Mouse (Mus musculus) heart, embryonic 16.5 days (tissue): Measurements from ENCODE around the gene Sdhaf3. TPM values are rescaled to one million over a fixed set of nuclear protein-coding genes. Genes with fewer than 3 reads are reported as not detected.

ENCODE experiments used
- ATAC-seq: fragments of 200-750 bp; cut with Nextera tagmentation; replicated peaks from 2 replicates; pipeline ENCODE4 v1.8.0; 2017; ENCODE audit warnings: moderate number of reproducible peaks; ENCODE audit not compliant: insufficient read depth, low FRiP score; ENCODE audit errors: extremely low read depth
- H3K27ac ChIP-seq: fragments of 300-500 bp; sonication (generic); 2 replicates; pipeline ENCODE4 v1.5.1; 2014; ENCODE audit warnings: mild to moderate bottlenecking, low read length, control low read depth, moderate library complexity
- H3K27me3 ChIP-seq: fragments of 300-500 bp; sonication (generic); 2 replicates; pipeline ENCODE4 v1.6.1; 2014; ENCODE audit warnings: low read length, mixed read lengths; ENCODE audit not compliant: control insufficient read depth, insufficient read depth
- H3K36me3 ChIP-seq: fragments of 300-500 bp; sonication (generic); 2 replicates; pipeline ENCODE4 v1.6.1; 2014; ENCODE audit not compliant: control insufficient read depth, insufficient read depth
- H3K4me1 ChIP-seq: fragments of 300-500 bp; sonication (generic); 2 replicates; pipeline ENCODE4 v1.6.1; 2014; ENCODE audit warnings: low read length, mixed read lengths; ENCODE audit not compliant: control insufficient read depth, insufficient read depth
- H3K4me2 ChIP-seq: fragments of 300-500 bp; sonication (generic); 2 replicates; pipeline ENCODE4 v1.6.1; 2014; ENCODE audit warnings: low read depth, mild to moderate bottlenecking, control low read depth, low read length
- H3K4me3 ChIP-seq: fragments of 300-500 bp; sonication (generic); 2 replicates; pipeline ENCODE4 v1.5.1; 2014; ENCODE audit warnings: mild to moderate bottlenecking, control low read depth, low read length
- H3K9ac ChIP-seq: fragments of 300-500 bp; sonication (generic); 2 replicates; pipeline ENCODE4 v1.6.1; 2014; ENCODE audit warnings: low read length, control low read depth
- H3K9me3 ChIP-seq: fragments of 300-500 bp; sonication (generic); replicated peaks from 2 replicates; pipeline ENCODE4 v1.6.1; 2016; ENCODE audit warnings: low read length; ENCODE audit not compliant: control insufficient read depth
- WGBS: fragments of 180-500 bp; shearing (Covaris S2); extraction: QIAGEN DNeasy Blood & Tissue Kit; methylation state at CpG from one replicate; pipeline ENCODE4 v1.1.7; 2014; 5-methylcytosine and 5-hydroxymethylcytosine counted together
- polyA plus RNA-seq: library from polyadenylated mRNA; unstranded; fragments of >200 nt; fragmentation: Nextera tagmentation; extraction: Ambion mirVana; gene quantifications from 2 replicates; pipeline ENCODE4 v1.2.1, GENCODE M21; 2015

Sdhaf3 gene
- polyA plus RNA-seq, 1 experiment from 2014 or later: 4.6 TPM

DNA sequence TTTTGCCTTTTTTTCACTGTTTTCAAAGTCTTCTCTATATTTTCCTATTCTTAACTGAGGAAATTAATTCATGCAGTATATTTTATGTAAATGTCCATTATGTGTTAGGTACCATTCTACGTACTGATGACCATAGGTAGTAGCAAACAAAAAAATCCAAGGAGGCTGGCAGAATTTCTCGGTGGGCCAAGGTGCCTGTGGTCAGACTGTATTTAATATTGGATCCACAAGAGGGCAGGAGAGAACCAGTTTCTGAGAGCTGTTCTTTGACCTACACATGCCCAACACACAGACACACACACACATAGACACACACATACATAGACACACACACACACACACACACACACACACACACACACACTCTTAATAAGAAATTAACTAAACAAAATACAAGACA is 48.2 kb downstream of the Sdhaf3 start:
- ATAC-seq: no peak
- 59% methylated on average over 2 of the region's 2 CpGs for WGBS
- H3K36me3 ChIP-seq: no peaks in the 10 kb centered on the region
- H3K4me1 ChIP-seq: no peaks in the 10 kb centered on the region
- no peaks in the 10 kb centered on the region for H3K27me3 ChIP-seq
- H3K4me3 ChIP-seq: no peak overlapping the region
- H3K4me2 ChIP-seq: no peak overlapping the region
- no peak overlapping the region for H3K27ac ChIP-seq
- H3K9me3 ChIP-seq: no peaks in the 10 kb centered on the region
- H3K9ac ChIP-seq: no peak overlapping the region

DNA sequence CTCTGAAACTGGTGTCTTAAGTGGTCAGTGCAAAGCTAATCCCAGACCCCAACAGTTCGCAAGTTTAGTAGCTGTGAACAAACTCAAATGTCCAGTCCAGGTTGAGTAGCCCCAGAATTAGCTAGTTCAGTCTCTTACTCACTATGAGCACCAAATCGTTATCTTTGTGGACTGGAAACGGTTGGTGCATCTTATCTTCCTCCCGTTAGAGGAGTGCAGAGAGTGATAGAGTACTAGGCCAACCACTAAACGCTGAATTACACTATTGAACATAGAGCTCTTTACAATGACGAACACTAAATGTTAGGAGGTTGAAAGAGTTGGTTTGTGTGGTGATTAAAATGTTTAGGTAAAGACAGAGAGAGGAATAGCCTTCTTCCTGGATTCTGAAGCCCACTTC is 82.3 kb downstream of the Sdhaf3 start:
- Histone ChIP-seq H3K27ac (no peak overlapping the region), H3K36me3 (no peaks in the 10 kb centered on the region; the same call in 1 of the 2 replicates), H3K9me3 (no peaks in the 10 kb centered on the region), H3K4me1 (no peaks in the 10 kb centered on the region), H3K4me2 (no peak overlapping the region), H3K27me3 (no peaks in the 10 kb centered on the region), H3K9ac (no peak overlapping the region), H3K4me3 (no peak overlapping the region)
- 65% methylated on average over 6 of the region's 6 CpGs for WGBS
- ATAC-seq: no peak

GRCm38 (mm10) chr6:7038835-7039234 is 83.0 kb downstream of the Sdhaf3 start:
- Histone ChIP-seq H3K9ac (no peak overlapping the region), H3K9me3 (no peaks in the 10 kb centered on the region), H3K4me2 (no peak overlapping the region), H3K27me3 (no peaks in the 10 kb centered on the region), H3K36me3 (no peaks in the 10 kb centered on the region; the same call in 1 of the 2 replicates), H3K4me1 (no peaks in the 10 kb centered on the region), H3K4me3 (no peak overlapping the region), H3K27ac (no peak overlapping the region)
- no peak for ATAC-seq
- 91% methylated on average over 5 of the region's 5 CpGs for WGBS

- no peak overlapping the region for H3K9ac ChIP-seq
- no peaks in the 10 kb centered on the region for H3K4me1 ChIP-seq
- H3K9me3 ChIP-seq: no peaks in the 10 kb centered on the region
- WGBS: 55% methylated on average over 1 of the region's 1 CpGs
- H3K27me3 ChIP-seq: no peaks in the 10 kb centered on the region
- no peak for ATAC-seq
- H3K27ac ChIP-seq: no peak overlapping the region
- no peak overlapping the region for H3K4me2 ChIP-seq
- no peaks in the 10 kb centered on the region; the same call in 1 of the 2 replicates for H3K36me3 ChIP-seq
- H3K4me3 ChIP-seq: no peak overlapping the region
Observed at GRCm38 (mm10) chr6:7041912-7042311, 86.1 kb downstream of the Sdhaf3 start.

DNA sequence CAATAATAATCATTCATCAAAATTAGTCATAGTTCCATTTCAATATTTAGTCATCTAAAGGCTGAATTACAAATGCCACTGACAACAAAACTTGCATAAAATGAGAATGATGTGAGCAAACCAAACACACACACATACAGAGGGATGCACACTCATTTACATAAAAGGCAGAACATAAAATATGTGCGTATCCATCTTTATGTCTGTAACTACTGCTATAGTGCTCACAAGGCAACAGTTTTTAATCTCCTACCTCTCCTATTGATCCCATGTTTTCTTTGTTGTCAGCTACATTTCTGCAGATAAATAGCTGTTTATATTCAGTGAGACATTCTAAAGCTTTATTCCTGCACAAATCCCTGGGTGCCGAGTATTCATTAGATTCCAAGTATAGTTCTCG is 107.0 kb downstream of the Sdhaf3 start:
- Histone ChIP-seq H3K4me3 (no peak overlapping the region), H3K27ac (no peak overlapping the region), H3K4me2 (no peak overlapping the region), H3K9ac (no peak overlapping the region), H3K27me3 (no peaks in the 10 kb centered on the region), H3K4me1 (no peaks in the 10 kb centered on the region), H3K36me3 (no peaks in the 10 kb centered on the region), H3K9me3 (no peaks in the 10 kb centered on the region)
- 90% methylated on average over 3 of the region's 3 CpGs for WGBS
- ATAC-seq: no peak

DNA sequence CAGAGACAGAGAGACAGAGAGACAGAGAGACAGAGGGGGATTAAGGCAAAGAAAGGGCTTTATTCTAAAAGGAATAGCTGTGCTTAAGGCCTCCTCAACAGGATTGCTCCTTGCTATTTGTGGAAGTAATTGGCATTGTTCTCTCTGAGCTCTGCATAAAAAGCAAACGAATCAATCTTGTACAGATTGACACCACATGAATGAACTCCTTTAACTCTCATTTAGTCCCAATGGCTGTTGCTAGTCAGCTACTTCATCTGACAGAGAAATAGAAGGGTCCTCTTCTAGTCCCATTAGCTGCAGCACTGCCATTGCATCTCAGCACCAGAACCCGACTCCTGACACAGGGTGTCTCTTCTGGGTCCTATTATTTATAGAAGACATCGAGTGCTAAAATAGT is 113.0 kb downstream of the Sdhaf3 start:
- Histone ChIP-seq H3K27ac (no peak overlapping the region), H3K4me1 (no peaks in the 10 kb centered on the region), H3K9ac (no peak overlapping the region), H3K4me3 (no peak overlapping the region), H3K9me3 (no peaks in the 10 kb centered on the region), H3K27me3 (no peaks in the 10 kb centered on the region), H3K4me2 (no peak overlapping the region), H3K36me3 (no peaks in the 10 kb centered on the region)
- 59% methylated on average over 3 of the region's 3 CpGs for WGBS
- no peak for ATAC-seq

DNA sequence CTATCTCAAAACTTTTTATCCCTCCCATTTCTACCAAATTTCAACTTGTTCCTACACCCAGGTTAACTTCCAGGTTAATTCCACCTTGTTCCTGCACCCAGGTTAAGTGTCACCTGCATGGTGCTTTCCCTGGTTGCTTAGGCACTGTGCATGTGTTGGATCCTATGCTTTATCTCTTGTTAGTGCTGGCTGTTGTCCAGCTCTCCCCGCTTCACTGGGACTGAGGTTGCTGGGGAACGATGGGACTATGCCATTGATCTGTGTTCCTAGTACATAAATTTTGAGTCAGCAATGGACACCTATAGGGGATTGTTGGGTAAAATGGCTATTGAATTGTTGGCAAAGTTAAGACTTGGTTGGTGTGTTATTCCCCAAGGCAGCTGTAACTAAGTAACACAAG is 113.7 kb downstream of the Sdhaf3 start:
- no peak overlapping the region for H3K4me3 ChIP-seq
- no peak for ATAC-seq
- no peak overlapping the region for H3K4me2 ChIP-seq
- H3K27me3 ChIP-seq: no peaks in the 10 kb centered on the region
- H3K9ac ChIP-seq: no peak overlapping the region
- H3K36me3 ChIP-seq: no peaks in the 10 kb centered on the region
- H3K4me1 ChIP-seq: no peaks in the 10 kb centered on the region
- WGBS: 52% methylated on average over 2 of the region's 2 CpGs
- no peaks in the 10 kb centered on the region for H3K9me3 ChIP-seq
- H3K27ac ChIP-seq: no peak overlapping the region

DNA sequence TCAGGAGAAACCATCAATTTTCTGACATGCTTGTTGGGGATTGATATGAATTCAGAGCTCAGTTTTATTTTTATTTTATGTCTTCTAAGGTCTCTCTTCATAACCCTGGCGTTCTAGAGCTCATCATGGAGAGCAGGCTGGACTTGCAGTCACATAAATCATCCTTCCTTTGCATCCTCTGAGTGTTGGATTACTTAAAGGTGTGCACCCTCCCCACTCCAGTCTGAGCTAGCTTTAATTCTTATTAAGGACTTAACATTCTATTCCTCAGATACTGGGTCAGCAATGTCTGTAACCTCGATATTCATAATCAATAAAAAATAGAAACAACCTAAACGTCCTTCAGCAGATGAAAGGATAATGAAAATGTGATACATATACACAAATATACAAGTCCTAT is 126.2 kb downstream of the Sdhaf3 start:
- H3K36me3 ChIP-seq: no peaks in the 10 kb centered on the region
- H3K4me2 ChIP-seq: no peak overlapping the region
- no peak overlapping the region for H3K27ac ChIP-seq
- WGBS: 60% methylated on average over 3 of the region's 3 CpGs
- H3K4me3 ChIP-seq: no peak overlapping the region
- no peak overlapping the region for H3K9ac ChIP-seq
- H3K4me1 ChIP-seq: no peaks in the 10 kb centered on the region
- H3K9me3 ChIP-seq: no peaks in the 10 kb centered on the region
- no peaks in the 10 kb centered on the region for H3K27me3 ChIP-seq
- ATAC-seq: no peak

- H3K4me2 ChIP-seq: no peak overlapping the region
- no peaks in the 10 kb centered on the region for H3K9me3 ChIP-seq
- no peak overlapping the region for H3K4me3 ChIP-seq
- no peaks in the 10 kb centered on the region for H3K4me1 ChIP-seq
- no peak for ATAC-seq
- H3K27ac ChIP-seq: no peak overlapping the region
- 77% methylated on average over 5 of the region's 5 CpGs for WGBS
- no peaks in the 10 kb centered on the region for H3K36me3 ChIP-seq
- no peaks in the 10 kb centered on the region for H3K27me3 ChIP-seq
- no peak overlapping the region for H3K9ac ChIP-seq
Observed at GRCm38 (mm10) chr6:7082467-7083259, 126.9 kb downstream of the Sdhaf3 start.
